Comparison of ENCODE assay signal across 18 mouse cellular contexts in the genomic region with DNA sequence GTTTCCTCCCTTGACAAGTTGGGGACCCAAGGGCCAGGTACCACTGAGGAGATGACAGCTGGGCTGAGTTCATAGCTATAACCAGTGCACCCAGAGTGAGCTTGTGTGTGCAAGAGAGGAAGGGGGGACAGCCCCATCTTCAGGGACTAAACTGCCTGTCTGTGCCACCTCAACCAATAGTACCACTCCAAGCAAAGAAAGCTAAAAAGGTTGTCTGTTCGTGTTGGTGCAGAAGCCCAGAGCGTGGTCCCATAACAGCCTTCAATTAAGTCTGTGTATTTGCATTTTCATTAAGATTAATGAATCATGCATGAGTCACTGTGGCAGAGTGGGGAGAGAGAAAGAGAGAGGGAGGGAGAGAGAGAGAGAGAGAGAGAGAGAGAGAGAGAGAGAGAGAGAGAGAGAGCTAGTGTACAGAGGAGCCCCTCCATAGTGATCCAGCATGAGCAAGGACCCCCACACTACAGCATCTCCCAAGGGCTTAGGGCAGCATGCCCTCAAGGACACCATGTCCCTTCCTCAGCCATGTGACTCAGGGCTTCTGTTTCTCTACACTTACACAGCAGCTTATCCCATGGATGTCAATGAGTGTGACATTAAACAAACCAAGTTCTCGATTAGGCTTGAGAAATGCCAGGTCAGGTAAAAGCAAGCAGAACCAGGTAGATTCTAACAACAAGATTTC. TPM values are rescaled to one million over a fixed set of nuclear protein-coding genes. Genes with fewer than 3 reads are reported as not detected.
DNase-seq lines count a peak whose midpoint lies in the region; ATAC-seq and TF ChIP-seq lines count a peak whose summit lies in the region.
"Had no signal": no experiment of that assay in that cellular context is flagged by ENCODE, and none has a peak within 500 bp of the region (broad histone marks: within the 10 kb centered on the region; RNA-seq: fewer than 3 reads in every experiment).

No protein-coding gene starts in this region.

- 0 out of 2 replicates have a peak, but pooled peaks cover 4% of the 10 kb centered on the region for H3K27me3 ChIP-seq in midbrain, embryonic 12.5 days
- H3K27me3 ChIP-seq in midbrain, embryonic 11.5 days (ENCODE audit: control insufficient read depth, insufficient read depth, low read length) = no peaks in the 10 kb centered on the region
- 0 out of 2 replicates have a peak, but pooled peaks cover 2% of the 10 kb centered on the region for H3K27me3 ChIP-seq in hindbrain, embryonic 16.5 days (replicated peaks; ENCODE audit: control insufficient read depth, insufficient read depth, low read length)
- H3K27me3 ChIP-seq: liver, embryonic 13.5 days had no signal

- H3K9me3 ChIP-seq in midbrain, embryonic 12.5 days = no peaks in the 10 kb centered on the region
- no peaks in the 10 kb centered on the region for H3K9me3 ChIP-seq in midbrain, embryonic 11.5 days (ENCODE audit: control insufficient read depth, low read length)
- H3K9me3 ChIP-seq in hindbrain, embryonic 16.5 days (ENCODE audit: control insufficient read depth, low read length) = no peaks in the 10 kb centered on the region
- H3K9me3 ChIP-seq: limb, embryonic 10.5 days; liver, embryonic 13.5 days; megakaryocyte, embryonic 14.5 days had no signal

- no peaks in the 10 kb centered on the region for H3K36me3 ChIP-seq in midbrain, embryonic 12.5 days
- no peaks in the 10 kb centered on the region for H3K36me3 ChIP-seq in midbrain, embryonic 11.5 days (ENCODE audit: control insufficient read depth, insufficient read depth, low read length)
- H3K36me3 ChIP-seq in hindbrain, embryonic 16.5 days (ENCODE audit: control insufficient read depth, insufficient read depth, low read length) = no peaks in the 10 kb centered on the region
- H3K36me3 ChIP-seq: limb, embryonic 10.5 days; liver, embryonic 13.5 days had no signal

- H3K4me2 ChIP-seq in midbrain, embryonic 12.5 days (replicated peaks) = no peak overlapping the region
- H3K4me2 ChIP-seq in midbrain, embryonic 11.5 days = no peak overlapping the region
- no peak overlapping the region for H3K4me2 ChIP-seq in hindbrain, embryonic 16.5 days (ENCODE audit: low read length)
- H3K4me2 ChIP-seq: heart, embryonic 11.5 days; liver, embryonic 13.5 days had no signal

- no peak for TF ChIP-seq POLR2A in brain, embryonic 14.5 days (IDR thresholded peaks at IDR 0.05; ENCODE audit: borderline replicate concordance, extremely low read depth, insufficient read depth, insufficient read length, poor library complexity, severe bottlenecking)
- no peak for TF ChIP-seq POLR2A in olfactory bulb, adult 2 months (IDR thresholded peaks at IDR 0.05; ENCODE audit: insufficient read depth, low read depth, low read length)

- WGBS in midbrain, embryonic 12.5 days = 82% methylated on average over 3 of the region's 3 CpGs
- 82% methylated on average over 3 of the region's 3 CpGs for WGBS in midbrain, embryonic 11.5 days
- WGBS in hindbrain, embryonic 16.5 days = 35% methylated on average over 3 of the region's 3 CpGs
- 22% methylated on average over 3 of the region's 3 CpGs for WGBS in olfactory bulb, adult 2 months

- DNase-seq in midbrain, embryonic 11.5 days (ENCODE audit: low spot score, missing footprints) = no peak
- peak; percentile 80 for DNase-seq in brain, embryonic 14.5 days (ENCODE audit: low read depth)
- no peak for DNase-seq in frontal cortex, postnatal 36 days (ENCODE audit: low spot score in 2 of 2)
- DNase-seq: adrenal gland, postnatal 14 days; cerebellum, postnatal 10 days; kidney, adult 18-20 months; kidney, postnatal 14 days; liver, embryonic 13.5 days; right cerebral cortex, postnatal 4 days; thymus, adult 18-20 months had no signal

- ATAC-seq in midbrain, embryonic 12.5 days (ENCODE audit: low FRiP score, low read depth) = no peak
- ATAC-seq in midbrain, embryonic 11.5 days (ENCODE audit: low FRiP score) = no peak
- ATAC-seq in hindbrain, embryonic 16.5 days = peak; percentile 37; the same call in 1 of the 2 replicates
- no peak for ATAC-seq in megakaryocyte, adult 5-6 weeks (ENCODE audit: poor library complexity, severe bottlenecking)
- ATAC-seq in erythroblast, adult 5-6 weeks (replicated peaks; ENCODE audit: low FRiP score, poor library complexity, severe bottlenecking) = no peak

- TF ChIP-seq CTCF in brain, embryonic 14.5 days (IDR thresholded peaks at IDR 0.05; ENCODE audit: borderline replicate concordance, extremely low read depth, insufficient read depth, insufficient read length) = no peak
- TF ChIP-seq CTCF in olfactory bulb, adult 2 months (IDR thresholded peaks at IDR 0.05; ENCODE audit: insufficient read depth, low read depth, low read length) = no peak

- H3K9ac ChIP-seq in midbrain, embryonic 12.5 days (replicated peaks) = no peak overlapping the region
- H3K9ac ChIP-seq in midbrain, embryonic 11.5 days (ENCODE audit: low read length) = no peak overlapping the region
- no peak overlapping the region for H3K9ac ChIP-seq in hindbrain, embryonic 16.5 days (ENCODE audit: low read depth, low read length)
- H3K9ac ChIP-seq: liver, embryonic 13.5 days had no signal

- H3K27ac ChIP-seq in midbrain, embryonic 12.5 days (replicated peaks) = 0 out of 2 replicates have a peak overlapping the region, but pooled peaks have one; percentile 20
- H3K27ac ChIP-seq in midbrain, embryonic 11.5 days (ENCODE audit: low read depth, low read length) = no peak overlapping the region
- no peak overlapping the region for H3K27ac ChIP-seq in hindbrain, embryonic 16.5 days (ENCODE audit: low read depth, low read length)
- peak overlapping the region; percentile 86 for H3K27ac ChIP-seq in olfactory bulb, adult 2 months (ENCODE audit: insufficient read depth, low read depth, low read length)
- H3K27ac ChIP-seq: limb, embryonic 10.5 days; liver, embryonic 13.5 days had no signal

- H3K4me3 ChIP-seq in midbrain, embryonic 12.5 days = no peak overlapping the region
- H3K4me3 ChIP-seq in midbrain, embryonic 11.5 days (ENCODE audit: low read depth, low read length) = no peak overlapping the region
- H3K4me3 ChIP-seq in hindbrain, embryonic 16.5 days (ENCODE audit: low read length) = no peak overlapping the region
- no peak overlapping the region for H3K4me3 ChIP-seq in olfactory bulb, adult 2 months (ENCODE audit: insufficient read depth, low read depth, low read length)
- H3K4me3 ChIP-seq: limb, embryonic 10.5 days; liver, embryonic 13.5 days; megakaryocyte, embryonic 14.5 days had no signal

- H3K4me1 ChIP-seq in midbrain, embryonic 12.5 days = peaks cover 15% of the 10 kb centered on the region
- H3K4me1 ChIP-seq in midbrain, embryonic 11.5 days (ENCODE audit: control insufficient read depth, insufficient read depth, low read length) = peaks cover 8% of the 10 kb centered on the region
- peaks cover 22% of the 10 kb centered on the region for H3K4me1 ChIP-seq in hindbrain, embryonic 16.5 days (ENCODE audit: control insufficient read depth, insufficient read depth, low read depth, low read length)
- peaks cover 58% of the 10 kb centered on the region for H3K4me1 ChIP-seq in olfactory bulb, adult 2 months (ENCODE audit: control insufficient read depth, insufficient read depth, low read length)
- H3K4me1 ChIP-seq: liver, embryonic 13.5 days had no signal

RNA-seq across cellular contexts. Expression of a gene that starts 41.5 kb away (rescaled TPM):
- polyA plus RNA-seq in midbrain, embryonic 12.5 days (2016; fragmentation: Nextera tagmentation; extraction: Ambion mirVana) = 14.6 and 15.0 TPM in 2 replicates
- polyA plus RNA-seq in midbrain, embryonic 11.5 days (2014; fragmentation: Nextera tagmentation; extraction: Ambion mirVana) = 8.9 and 14.0 TPM in 2 replicates
- 21.2 and 29.9 TPM in 2 replicates for polyA plus RNA-seq in brain, embryonic 14.5 days (2012; rRNA removed)
- polyA plus RNA-seq in hindbrain, embryonic 16.5 days (2015; fragmentation: Nextera tagmentation; extraction: Ambion mirVana) = 16.2 and 17.4 TPM in 2 replicates
- not detected in 2 replicates for polyA plus RNA-seq in olfactory bulb, adult 2 months (2012; ENCODE audit: insufficient read depth, insufficient read length, low replicate concordance, missing spikeins)
- total RNA-seq in megakaryocyte, adult 5-6 weeks (2015) = 29.9 and 37.6 TPM in 2 replicates
- total RNA-seq in megakaryocyte, adult 5-6 weeks (2017) = 30.6 and 31.2 TPM in 2 replicates
- 1.5 and 4.2 TPM in 2 replicates for total RNA-seq in erythroblast, adult 5-6 weeks (2015; ENCODE audit: low replicate concordance)
- total RNA-seq in erythroblast, adult 5-6 weeks (2017; ENCODE audit: low replicate concordance) = 2.8 and 3.5 TPM in 2 replicates

Comparison
In these comparisons a context has a peak if more than half of its experiments do, and no peak if none do; other contexts are left out.
1. H3K27ac ChIP-seq: peak in midbrain, embryonic 12.5 days (single experiment) and olfactory bulb, adult 2 months (single experiment); none in midbrain, embryonic 11.5 days (single experiment) and hindbrain, embryonic 16.5 days (single experiment).